9 mouse cellular contexts compared by ENCODE assay signal in genomic region chr5:24779881-24780512, GRCm38 (mm10). TPM values are rescaled to one million over a fixed set of nuclear protein-coding genes. Genes with fewer than 3 reads are reported as not detected.
DNase-seq lines count a peak whose midpoint lies in the region; ATAC-seq and TF ChIP-seq lines count a peak whose summit lies in the region.
"Had no signal": no experiment of that assay in that cellular context is flagged by ENCODE, and none has a peak within 500 bp of the region (broad histone marks: within the 10 kb centered on the region; RNA-seq: fewer than 3 reads in every experiment).

No protein-coding gene starts in this region.

- 39% methylated on average over 15 of the region's 15 CpGs for WGBS in bone marrow, adult 2 months
- 44% methylated on average over 15 of the region's 15 CpGs for WGBS in embryonic facial prominence, embryonic 11.5 days
- WGBS in intestine, embryonic 16.5 days = 49% methylated on average over 15 of the region's 15 CpGs

- H3K27ac ChIP-seq in bone marrow, adult 2 months (ENCODE audit: control insufficient read depth, insufficient read depth, low read depth, low read length, poor library complexity) = no peak overlapping the region
- H3K27ac ChIP-seq in embryonic facial prominence, embryonic 11.5 days (replicated peaks; ENCODE audit: low read depth, low read length) = no peak overlapping the region
- H3K27ac ChIP-seq in intestine, embryonic 16.5 days (ENCODE audit: low read length) = no peak overlapping the region

- no peak overlapping the region for H3K4me2 ChIP-seq in embryonic facial prominence, embryonic 11.5 days (ENCODE audit: low read depth, low read length)
- no peak overlapping the region for H3K4me2 ChIP-seq in intestine, embryonic 16.5 days (ENCODE audit: low read depth, low read length)

- H3K36me3 ChIP-seq in embryonic facial prominence, embryonic 11.5 days (replicated peaks; ENCODE audit: control insufficient read depth, insufficient read depth, low read depth, low read length) = no peaks in the 10 kb centered on the region
- no peaks in the 10 kb centered on the region for H3K36me3 ChIP-seq in intestine, embryonic 16.5 days (ENCODE audit: control insufficient read depth, insufficient read depth, low read length)
- H3K36me3 ChIP-seq: heart, embryonic 13.5 days had no signal

- no peak for ATAC-seq in embryonic facial prominence, embryonic 11.5 days (replicated peaks; ENCODE audit: insufficient number of reproducible peaks, low FRiP score, low TSS enrichment, low read depth)
- ATAC-seq in intestine, embryonic 16.5 days = 0 out of 2 replicates have a peak, but pooled peaks have one; percentile 16

- H3K27me3 ChIP-seq in embryonic facial prominence, embryonic 11.5 days (ENCODE audit: control insufficient read depth, insufficient read depth, low read length) = peaks cover 2% of the 10 kb centered on the region; the same call in 1 of the 2 replicates
- H3K27me3 ChIP-seq in intestine, embryonic 16.5 days (replicated peaks; ENCODE audit: control insufficient read depth, insufficient read depth, low read length) = no peaks in the 10 kb centered on the region

- TF ChIP-seq CTCF in bone marrow, adult 2 months (IDR thresholded peaks at IDR 0.05; ENCODE audit: control insufficient read depth, insufficient read depth, low read length) = peak; percentile 48; the same call in 1 of the 2 replicates

- no peaks in the 10 kb centered on the region for H3K9me3 ChIP-seq in embryonic facial prominence, embryonic 11.5 days (replicated peaks; ENCODE audit: control insufficient read depth, low read length)
- H3K9me3 ChIP-seq in intestine, embryonic 16.5 days (ENCODE audit: control insufficient read depth, low read length) = no peaks in the 10 kb centered on the region

- peak; percentile 12 to 59 for DNase-seq in spleen, postnatal 4 days (ENCODE audit: low spot score in 2 of 2)
- no peak for DNase-seq in spleen, postnatal 14 days (ENCODE audit: low spot score in 2 of 2)
- peak; percentile 67 for DNase-seq in embryonic facial prominence, embryonic 11.5 days (ENCODE audit: low spot score)
- DNase-seq in naive thymus-derived CD4-positive, alpha-beta T cell, adult 2 months (ENCODE audit: low read depth) = peak; percentile 80
- DNase-seq in urinary bladder, postnatal 10 days (ENCODE audit: low spot score) = no peak
- DNase-seq in right cerebral cortex, postnatal 10 days (ENCODE audit: low spot score in 2 of 2) = no peak

- no peak overlapping the region for H3K9ac ChIP-seq in embryonic facial prominence, embryonic 11.5 days (replicated peaks; ENCODE audit: low read length)
- no peak overlapping the region for H3K9ac ChIP-seq in intestine, embryonic 16.5 days (ENCODE audit: low read depth, low read length)

- no peak for TF ChIP-seq POLR2A in bone marrow, adult 2 months (IDR thresholded peaks at IDR 0.05; ENCODE audit: borderline replicate concordance, control insufficient read depth, low read depth, low read length)

- no peak overlapping the region for H3K4me3 ChIP-seq in bone marrow, adult 2 months (replicated peaks; ENCODE audit: control insufficient read depth, low read depth, low read length)
- H3K4me3 ChIP-seq in embryonic facial prominence, embryonic 11.5 days (ENCODE audit: low read depth, low read length) = no peak overlapping the region
- H3K4me3 ChIP-seq in intestine, embryonic 16.5 days (ENCODE audit: low read length) = no peak overlapping the region
- H3K4me3 ChIP-seq: heart, embryonic 13.5 days had no signal

- H3K4me1 ChIP-seq in bone marrow, adult 2 months (ENCODE audit: control insufficient read depth, insufficient read depth, low read length) = no peaks in the 10 kb centered on the region
- H3K4me1 ChIP-seq in embryonic facial prominence, embryonic 11.5 days (ENCODE audit: control insufficient read depth, insufficient read depth, low read length) = no peaks in the 10 kb centered on the region
- no peaks in the 10 kb centered on the region for H3K4me1 ChIP-seq in intestine, embryonic 16.5 days (ENCODE audit: control insufficient read depth, insufficient read depth, low read length)

RNA-seq across cellular contexts. Expression of gene Crygn, which starts 22.2 kb away (rescaled TPM):
- polyA plus RNA-seq in bone marrow, adult 2 months (2011; ENCODE audit: insufficient read depth, insufficient read length, low replicate concordance, missing spikeins) = 2.2 and 28.5 TPM in 2 replicates
- polyA plus RNA-seq in embryonic facial prominence, embryonic 11.5 days (2014; fragmentation: Nextera tagmentation; extraction: Ambion mirVana) = 3.3 TPM in 1 of 2 replicates, not detected in the other
- polyA plus RNA-seq in intestine, embryonic 16.5 days (2015; fragmentation: Nextera tagmentation; extraction: Ambion mirVana) = 1.0 and 1.4 TPM in 2 replicates

RNA-seq across cellular contexts. Expression of gene Wdr86, which starts 49.5 kb away (rescaled TPM):
- 3.8 and 9.1 TPM in 2 replicates for polyA plus RNA-seq in bone marrow, adult 2 months (2011; ENCODE audit: insufficient read depth, insufficient read length, low replicate concordance, missing spikeins)
- polyA plus RNA-seq in embryonic facial prominence, embryonic 11.5 days (2014; fragmentation: Nextera tagmentation; extraction: Ambion mirVana) = 53.8 and 57.5 TPM in 2 replicates
- 6.8 and 8.4 TPM in 2 replicates for polyA plus RNA-seq in intestine, embryonic 16.5 days (2015; fragmentation: Nextera tagmentation; extraction: Ambion mirVana)

Comparison
In these comparisons a context has a peak if more than half of its experiments do, and no peak if none do; other contexts are left out.
1. DNase-seq: peak in spleen, postnatal 4 days (2 of 2), embryonic facial prominence, embryonic 11.5 days (single experiment) and naive thymus-derived CD4-positive, alpha-beta T cell, adult 2 months (single experiment); none in spleen, postnatal 14 days (0 of 2), urinary bladder, postnatal 10 days (single experiment) and right cerebral cortex, postnatal 10 days (0 of 2).